In the genomic region with DNA sequence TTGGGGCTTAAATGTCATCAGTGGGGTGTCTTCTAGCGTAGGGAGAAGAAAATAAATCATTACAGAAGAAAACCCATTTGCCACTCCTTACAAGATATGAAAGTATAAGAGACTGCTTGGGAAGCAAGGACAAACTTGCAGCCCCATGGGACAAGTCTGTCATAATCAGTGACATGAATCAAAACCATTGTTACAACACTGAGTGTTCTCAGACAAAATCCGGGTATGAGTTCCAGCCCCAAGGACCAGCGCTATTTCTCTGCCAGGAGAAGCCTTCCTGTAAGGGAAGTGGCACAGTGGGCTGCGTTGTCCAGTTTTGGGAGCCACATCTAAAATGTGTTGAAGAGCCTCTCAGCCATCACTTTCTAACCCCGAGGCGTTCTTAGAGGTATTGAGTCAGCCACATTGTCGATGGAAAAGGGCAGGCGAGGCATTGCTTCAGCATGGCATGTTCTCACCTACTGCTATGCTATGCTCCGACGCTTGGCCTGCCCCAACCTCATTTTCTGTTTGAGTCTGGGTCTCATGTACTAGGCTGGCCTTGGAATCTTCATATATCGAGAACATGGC, we compare ENCODE assay signal across 16 mouse cellular contexts. TPM values are rescaled to one million over a fixed set of nuclear protein-coding genes. Genes with fewer than 3 reads are reported as not detected.
DNase-seq lines count a peak whose midpoint lies in the region; ATAC-seq and TF ChIP-seq lines count a peak whose summit lies in the region.
"Had no signal": no experiment of that assay in that cellular context is flagged by ENCODE, and none has a peak within 500 bp of the region (broad histone marks: within the 10 kb centered on the region; RNA-seq: fewer than 3 reads in every experiment).

No protein-coding gene starts in this region.

- ATAC-seq in cerebellum, adult (ENCODE audit: insufficient number of reproducible peaks, low FRiP score, low TSS enrichment) = no peak
- ATAC-seq: forebrain, embryonic 14.5 days; hindbrain, embryonic 16.5 days; intestine, postnatal 0 days; midbrain, embryonic 13.5 days had no signal

- DNase-seq in cerebellum, adult 9-10 months = peak; percentile 54
- no peak for DNase-seq in layer of hippocampus, adult 2 months (ENCODE audit: low spot score in 2 of 2)
- no peak for DNase-seq in layer of hippocampus, postnatal 10 days (ENCODE audit: low spot score in 2 of 2)
- peak; percentile 22 for DNase-seq in CD4-positive helper T cell, adult 2 months (ENCODE audit: low read depth, low spot score)
- peak; percentile 67 for DNase-seq in adrenal gland, postnatal 14 days
- no peak for DNase-seq in cerebellum, adult 11-12 months
- no peak for DNase-seq in layer of hippocampus, adult 18-20 months (ENCODE audit: low spot score in 2 of 2)
- DNase-seq: cerebellum, postnatal 25 days; heart, postnatal 14 days had no signal

- no peak for TF ChIP-seq CTCF in layer of hippocampus, adult 2 months (conservative IDR thresholded peaks at IDR 0.05)

- H3K4me3 ChIP-seq in layer of hippocampus, adult 2 months = no peak overlapping the region
- H3K4me3 ChIP-seq: erythroblast, embryonic 14.5 days; midbrain, embryonic 13.5 days; neural tube, embryonic 15.5 days had no signal

- peak overlapping the region; percentile 79 for H3K27ac ChIP-seq in layer of hippocampus, adult 2 months
- H3K27ac ChIP-seq: midbrain, embryonic 13.5 days; neural tube, embryonic 15.5 days had no signal

RNA-seq across cellular contexts. Expression of gene Pik3ip1, which starts 4.0 kb away (rescaled TPM):
- total RNA-seq in layer of hippocampus, adult 2 months (2021) = 10 to 100 TPM; 35.9 to 41.5 TPM
- 10 to 100 TPM; 27.0 to 27.4 TPM for total RNA-seq in layer of hippocampus, postnatal 10 days (2021)
- total RNA-seq in adrenal gland, postnatal 14 days (2021) = 11.1 and 24.2 TPM in 2 replicates
- total RNA-seq in layer of hippocampus, adult 18-20 months (2021) = 10 to 100 TPM; 41.6 to 46.5 TPM

RNA-seq across cellular contexts. Expression of gene Patz1, which starts 45.6 kb away (rescaled TPM):
- total RNA-seq in layer of hippocampus, adult 2 months (2021) = 10 to 100 TPM; 55.5 to 56.6 TPM
- 10 to 100 TPM; 54.0 to 57.7 TPM for total RNA-seq in layer of hippocampus, postnatal 10 days (2021)
- total RNA-seq in adrenal gland, postnatal 14 days (2021) = 31.6 and 38.3 TPM in 2 replicates
- 10 to 100 TPM; 50.6 to 51.5 TPM for total RNA-seq in layer of hippocampus, adult 18-20 months (2021)

Comparison
In these comparisons a context has a peak if more than half of its experiments do, and no peak if none do; other contexts are left out.
1. DNase-seq: peak in cerebellum, adult 9-10 months (single experiment), CD4-positive helper T cell, adult 2 months (single experiment) and adrenal gland, postnatal 14 days (single experiment); none in layer of hippocampus, adult 2 months (0 of 2), layer of hippocampus, postnatal 10 days (0 of 2), cerebellum, adult 11-12 months (single experiment) and layer of hippocampus, adult 18-20 months (0 of 2).